Mouse (Mus musculus) spleen, adult 2 months (tissue): ENCODE results near the gene Zfp30.

Source experiments
- CTCF ChIP-seq: fragments of 200-500 bp; IDR thresholded peaks from 2 replicates; pipeline ENCODE4 v1.5.1; 2011; ENCODE audit warnings: mild to moderate bottlenecking, inconsistent platforms; ENCODE audit not compliant: insufficient read depth, insufficient read length, insufficient replicate concordance; ENCODE audit errors: extremely low read depth
- POLR2A ChIP-seq: fragments of 200-500 bp; IDR thresholded peaks from 2 replicates; pipeline ENCODE4 v1.6.1; 2011; ENCODE audit warnings: low read depth, low read length, inconsistent platforms

- TF ChIP-seq CTCF = no peak
- TF ChIP-seq POLR2A = no peak
Observed at GRCm38 (mm10) chr7:29812244-29812643, 28.4 kb downstream of the Zfp30 start.
